Mouse (Mus musculus): ENCODE measurements around the gene Shox2.

Gene Shox2

DNA sequence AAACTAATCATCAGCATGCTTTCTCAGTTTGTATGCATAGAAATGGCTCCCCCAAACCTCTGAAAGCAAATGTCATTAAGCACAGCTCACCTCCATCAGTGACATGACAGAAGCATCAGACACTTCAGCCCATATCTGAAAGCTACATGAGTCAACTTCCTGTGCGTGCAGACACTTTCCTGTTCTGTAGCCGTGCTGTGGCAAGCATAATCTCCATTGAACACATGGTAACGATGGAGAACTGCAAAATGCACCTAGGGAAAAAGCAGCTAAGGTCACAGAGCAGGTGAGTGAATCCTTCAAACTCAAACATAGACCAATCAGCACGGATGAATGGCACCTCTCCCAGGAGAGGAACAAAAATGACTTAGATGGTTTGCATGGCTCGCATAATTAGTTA is 21.6 kb downstream of the Shox2 start:
- DNase-seq, result no peak

- peak; percentile 33 to 54 for DNase-seq
These were observed 26.4 kb downstream of the Shox2 start for GRCm38 (mm10) chr3:66955126-66955525.

GRCm38 (mm10) chr3:66939675-66940074 is 41.9 kb downstream of the Shox2 start:
- DNase-seq, result peak in 1 of 2 experiments; percentile 20

DNA sequence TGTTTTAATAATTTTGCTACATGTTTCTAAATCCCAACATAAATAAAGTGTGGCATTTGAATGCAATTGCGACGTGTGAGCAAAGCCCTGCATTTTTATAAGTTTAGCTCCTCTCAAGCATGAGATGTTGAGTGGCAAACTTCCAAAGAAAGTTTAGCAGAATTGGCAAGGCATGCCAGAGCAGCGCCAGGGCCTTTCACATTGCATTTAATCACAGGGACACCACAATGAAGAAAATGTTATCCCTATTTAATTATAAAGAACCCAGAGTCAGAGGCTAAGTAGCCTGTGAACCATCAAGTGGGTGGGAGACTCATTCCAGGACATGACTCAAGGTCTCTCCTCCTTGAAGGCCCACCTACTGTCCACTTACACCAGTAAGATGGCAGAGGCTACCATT is 59.1 kb downstream of the Shox2 start:
- DNase-seq, result peak in 1 of 2 experiments; percentile 13
